Mouse (Mus musculus): ENCODE data around the gene Exd2.

GRCm38 (mm10) chr12:80537313-80537712, 74.4 kb downstream of the Exd2 start:
- TF ChIP-seq CTCF (conservative IDR thresholded peaks at IDR 0.05; ENCODE audit: low read length) (no peak), NANOG (IDR thresholded peaks at IDR 0.05; ENCODE audit: borderline replicate concordance, low read length) (no peak)

All from E14TG2a.4 (cell line).